ENCODE assay signal across 10 mouse cellular contexts in the genomic region with DNA sequence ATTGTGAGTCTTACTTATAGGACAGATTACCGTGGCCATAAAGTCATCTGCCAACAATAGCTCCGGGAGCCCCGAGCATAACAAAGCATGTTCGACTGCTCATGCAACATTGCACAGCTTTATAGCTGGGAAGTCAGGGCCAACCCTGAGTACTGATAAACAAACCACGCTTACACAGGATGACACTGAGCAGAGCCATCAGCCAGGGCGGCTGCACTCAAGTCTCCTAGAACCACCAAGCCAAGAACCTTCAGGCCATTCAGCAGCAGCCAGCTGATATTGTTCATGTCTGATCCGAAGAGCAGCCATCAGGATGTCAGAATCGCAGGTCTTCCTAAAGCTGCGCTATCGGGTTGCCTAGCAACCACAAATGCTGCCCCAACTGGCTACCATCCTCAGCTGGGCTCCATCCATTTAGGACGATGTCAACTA. TPM values are rescaled to one million over a fixed set of nuclear protein-coding genes. Genes with fewer than 3 reads are reported as not detected.
DNase-seq lines count a peak whose midpoint lies in the region; ATAC-seq and TF ChIP-seq lines count a peak whose summit lies in the region.
"Had no signal": no experiment of that assay in that cellular context is flagged by ENCODE, and none has a peak within 500 bp of the region (broad histone marks: within the 10 kb centered on the region; RNA-seq: fewer than 3 reads in every experiment).

No protein-coding gene starts in this region.

- H3K9me3 ChIP-seq in forebrain, embryonic 14.5 days (replicated peaks; ENCODE audit: control insufficient read depth, low read length), result no peaks in the 10 kb centered on the region
- H3K9me3 ChIP-seq in forebrain, embryonic 13.5 days (replicated peaks), result no peaks in the 10 kb centered on the region
- no peaks in the 10 kb centered on the region for H3K9me3 ChIP-seq in intestine, embryonic 16.5 days (ENCODE audit: control insufficient read depth, low read length)
- no peaks in the 10 kb centered on the region for H3K9me3 ChIP-seq in stomach, postnatal 0 days (ENCODE audit: control insufficient read depth, low read length)

- TF ChIP-seq EP300 in stomach, postnatal 0 days (optimal IDR thresholded peaks at IDR 0.05), result no peak

- H3K4me3 ChIP-seq in forebrain, embryonic 14.5 days (ENCODE audit: low read depth, low read length), result no peak overlapping the region
- no peak overlapping the region for H3K4me3 ChIP-seq in forebrain, embryonic 13.5 days
- H3K4me3 ChIP-seq in intestine, embryonic 16.5 days (ENCODE audit: low read length), result no peak overlapping the region
- no peak overlapping the region for H3K4me3 ChIP-seq in stomach, postnatal 0 days (ENCODE audit: low read depth, low read length)

- WGBS in forebrain, embryonic 14.5 days, result 71% methylated on average over 11 of the region's 11 CpGs
- 62% methylated on average over 11 of the region's 11 CpGs for WGBS in forebrain, embryonic 13.5 days
- 22% methylated on average over 11 of the region's 11 CpGs for WGBS in intestine, embryonic 16.5 days
- WGBS in stomach, postnatal 0 days, result 37% methylated on average over 11 of the region's 11 CpGs

- H3K9ac ChIP-seq in forebrain, embryonic 14.5 days (ENCODE audit: low read length), result no peak overlapping the region
- no peak overlapping the region for H3K9ac ChIP-seq in forebrain, embryonic 13.5 days
- H3K9ac ChIP-seq in intestine, embryonic 16.5 days (ENCODE audit: low read depth, low read length), result no peak overlapping the region
- no peak overlapping the region for H3K9ac ChIP-seq in stomach, postnatal 0 days (ENCODE audit: low read length)
- H3K9ac ChIP-seq: liver, postnatal 0 days had no signal

- no peak for TF ChIP-seq CTCF in stomach, postnatal 0 days (IDR thresholded peaks at IDR 0.05; ENCODE audit: low read depth)

- no peak overlapping the region for H3K4me2 ChIP-seq in forebrain, embryonic 14.5 days (ENCODE audit: low read length)
- H3K4me2 ChIP-seq in forebrain, embryonic 13.5 days, result no peak overlapping the region
- no peak overlapping the region for H3K4me2 ChIP-seq in intestine, embryonic 16.5 days (ENCODE audit: low read depth, low read length)
- no peak overlapping the region for H3K4me2 ChIP-seq in stomach, postnatal 0 days (replicated peaks; ENCODE audit: low read depth)

- no peaks in the 10 kb centered on the region for H3K36me3 ChIP-seq in forebrain, embryonic 14.5 days (ENCODE audit: control insufficient read depth, insufficient read depth, low read length)
- H3K36me3 ChIP-seq in forebrain, embryonic 13.5 days (ENCODE audit: poor library complexity, severe bottlenecking), result no peaks in the 10 kb centered on the region
- no peaks in the 10 kb centered on the region for H3K36me3 ChIP-seq in intestine, embryonic 16.5 days (ENCODE audit: control insufficient read depth, insufficient read depth, low read length)
- no peaks in the 10 kb centered on the region for H3K36me3 ChIP-seq in stomach, postnatal 0 days (ENCODE audit: control insufficient read depth, insufficient read depth, low read length)

- DNase-seq in forebrain, embryonic 14.5 days (ENCODE audit: low spot score), result peak; percentile 42
- DNase-seq in right cerebral cortex, postnatal 14 days, result peak; percentile 29
- no peak for DNase-seq in right cerebral cortex, postnatal 25 days
- DNase-seq in stomach, postnatal 0 days (ENCODE audit: low spot score), result no peak
- DNase-seq in frontal cortex, postnatal 10 days (ENCODE audit: low spot score in 2 of 2), result no peak
- no peak for DNase-seq in heart, postnatal 4 days
- DNase-seq: liver, postnatal 0 days had no signal

- no peak overlapping the region for H3K27ac ChIP-seq in forebrain, embryonic 14.5 days (ENCODE audit: low read depth, low read length)
- no peak overlapping the region for H3K27ac ChIP-seq in forebrain, embryonic 13.5 days
- H3K27ac ChIP-seq in intestine, embryonic 16.5 days (ENCODE audit: low read length), result peak overlapping the region; percentile 24; the same call in 1 of the 2 replicates
- H3K27ac ChIP-seq in stomach, postnatal 0 days (replicated peaks), result no peak overlapping the region

- no peaks in the 10 kb centered on the region for H3K4me1 ChIP-seq in forebrain, embryonic 14.5 days (ENCODE audit: control insufficient read depth, insufficient read depth, low read length)
- no peaks in the 10 kb centered on the region for H3K4me1 ChIP-seq in forebrain, embryonic 13.5 days
- peaks cover 9% of the 10 kb centered on the region for H3K4me1 ChIP-seq in intestine, embryonic 16.5 days (ENCODE audit: control insufficient read depth, insufficient read depth, low read length)
- H3K4me1 ChIP-seq in stomach, postnatal 0 days (replicated peaks; ENCODE audit: control insufficient read depth, insufficient read depth), result no peaks in the 10 kb centered on the region

- H3K27me3 ChIP-seq in forebrain, embryonic 14.5 days (replicated peaks; ENCODE audit: control insufficient read depth, insufficient read depth, low read length), result no peaks in the 10 kb centered on the region
- no peaks in the 10 kb centered on the region for H3K27me3 ChIP-seq in forebrain, embryonic 13.5 days
- H3K27me3 ChIP-seq in intestine, embryonic 16.5 days (replicated peaks; ENCODE audit: control insufficient read depth, insufficient read depth, low read length), result no peaks in the 10 kb centered on the region
- H3K27me3 ChIP-seq in stomach, postnatal 0 days (ENCODE audit: control insufficient read depth, insufficient read depth, low read length), result no peaks in the 10 kb centered on the region

- peak; percentile 15; the same call in 1 of the 2 replicates for ATAC-seq in forebrain, embryonic 14.5 days
- ATAC-seq in forebrain, embryonic 13.5 days, result no peak
- ATAC-seq in intestine, embryonic 16.5 days, result peak; percentile 81
- ATAC-seq in stomach, postnatal 0 days (ENCODE audit: low FRiP score, low TSS enrichment), result 0 out of 2 replicates have a peak, but pooled peaks have one; percentile 45
- ATAC-seq: CD4-positive, CD25-positive, alpha-beta regulatory T cell, adult 4 months; liver, postnatal 0 days had no signal

RNA-seq across cellular contexts. Expression of a gene that starts 35.6 kb away (rescaled TPM):
- polyA plus RNA-seq in forebrain, embryonic 14.5 days (2014; fragmentation: Nextera tagmentation; extraction: Ambion mirVana), result 8.5 and 12.6 TPM in 2 replicates
- 4.2 and 5.2 TPM in 2 replicates for polyA plus RNA-seq in forebrain, embryonic 13.5 days (2015; fragmentation: Nextera tagmentation; extraction: Ambion mirVana)
- 13.6 and 13.7 TPM in 2 replicates for polyA plus RNA-seq in intestine, embryonic 16.5 days (2015; fragmentation: Nextera tagmentation; extraction: Ambion mirVana)
- polyA plus RNA-seq in stomach, postnatal 0 days (2015; fragmentation: Nextera tagmentation; extraction: Ambion mirVana), result 6.4 and 7.3 TPM in 2 replicates
- 10 to 100 TPM; 28.5 to 30.9 TPM for total RNA-seq in heart, postnatal 4 days (2021)

Comparison
In these comparisons a context has a peak if more than half of its experiments do, and no peak if none do; other contexts are left out.
1. DNase-seq: peak in forebrain, embryonic 14.5 days (single experiment) and right cerebral cortex, postnatal 14 days (single experiment); none in right cerebral cortex, postnatal 25 days (single experiment), stomach, postnatal 0 days (single experiment), frontal cortex, postnatal 10 days (0 of 2) and heart, postnatal 4 days (single experiment).